Mouse (Mus musculus) CH12.LX (cell line): ENCODE results near the gene Ttc3. TPM values are rescaled to one million over a fixed set of nuclear protein-coding genes. Genes with fewer than 3 reads are reported as not detected.

Experiments
- DNase-seq: peaks from one replicate; pipeline ENCODE4 v3.0.0-alpha.2; 2013; ENCODE audit errors: extremely low read depth
- H3K27ac ChIP-seq: 2 replicates; pipeline ENCODE4 v1.5.1; 2012; ENCODE audit warnings: low read depth, mild to moderate bottlenecking, control low read depth, moderate library complexity; ENCODE audit not compliant: insufficient read depth
- H3K27me3 ChIP-seq: replicated peaks from 2 replicates; pipeline ENCODE3; 2012; ENCODE audit warnings: inconsistent platforms
- H3K36me3 ChIP-seq, 2 experiments: replicated peaks in 1 of 2; 2 replicates each; pipeline versions ENCODE3 to v1.6.1; 2012; ENCODE audit warnings: inconsistent platforms in 1 of 2, low read length in 1 of 2, mild to moderate bottlenecking in 1 of 2, mixed read lengths in 1 of 2, moderate library complexity in 1 of 2; ENCODE audit not compliant: control insufficient read depth in 1 of 2, insufficient read depth in 1 of 2
- H3K4me1 ChIP-seq, 2 experiments: 2 replicates each; pipeline ENCODE4 v1.6.1; 2012; ENCODE audit warnings: inconsistent platforms in 1 of 2, moderate library complexity in 1 of 2; ENCODE audit not compliant: insufficient read depth in 2 of 2, control insufficient read depth in 1 of 2
- H3K4me2 ChIP-seq: 2 replicates; pipeline ENCODE4 v1.6.1; 2012; ENCODE audit warnings: low read depth, mild to moderate bottlenecking, control low read depth; ENCODE audit not compliant: poor library complexity, insufficient read depth, severe bottlenecking
- H3K4me3 ChIP-seq, 3 experiments: fragments of 150-350 bp in 1 of 3; sonication (generic) in 1 of 3; replicated peaks in 1 of 3; 2 replicates each; pipeline versions ENCODE3 to v1.5.1; 2011 to 2012; ENCODE audit warnings: low read depth in 2 of 3, low read length in 2 of 3, mild to moderate bottlenecking in 2 of 3, moderate library complexity in 2 of 3, control low read depth in 1 of 3, improper control_type of control experiment in 1 of 3, inconsistent platforms in 1 of 3, mixed read lengths in 1 of 3; ENCODE audit not compliant: poor library complexity in 1 of 3
- H3K79me2 ChIP-seq: replicated peaks from 2 replicates; pipeline ENCODE4 v1.6.1; 2012; ENCODE audit warnings: mild to moderate bottlenecking, moderate library complexity; ENCODE audit not compliant: control insufficient read depth, poor library complexity, insufficient read depth, severe bottlenecking; ENCODE audit errors: extremely low read depth
- H3K9ac ChIP-seq: 2 replicates; pipeline ENCODE4 v1.6.1; 2012; ENCODE audit warnings: low read depth, mild to moderate bottlenecking, control low read depth, moderate library complexity; ENCODE audit not compliant: insufficient read depth
- H3K9me3 ChIP-seq: replicated peaks from 2 replicates; pipeline ENCODE3; 2012; ENCODE audit warnings: low read length, inconsistent platforms, mixed read lengths
- BHLHE40 ChIP-seq: IDR thresholded peaks from 2 replicates; pipeline ENCODE4 v1.6.1; 2011; ENCODE audit warnings: mild to moderate bottlenecking, low read depth, low read length, improper control_type of control experiment
- CHD2 ChIP-seq: IDR thresholded peaks from 2 replicates; pipeline ENCODE4 v1.6.1; 2011; ENCODE audit warnings: low read length, improper control_type of control experiment
- CTCF ChIP-seq, 2 experiments: IDR thresholded peaks in 1 of 2; conservative IDR thresholded peaks in 1 of 2; 2 replicates each; pipeline ENCODE4 v1.5.1; 2011 to 2012; ENCODE audit warnings: low read depth in 2 of 2, low read length in 2 of 2, improper control_type of control experiment in 1 of 2, inconsistent platforms in 1 of 2, mild to moderate bottlenecking in 1 of 2, moderate library complexity in 1 of 2
- E2F4 ChIP-seq: IDR thresholded peaks from 2 replicates; pipeline ENCODE4 v1.6.1; 2011; ENCODE audit warnings: low read depth, low read length, improper control_type of control experiment; ENCODE audit not compliant: insufficient replicate concordance
- EP300 ChIP-seq: IDR thresholded peaks from 2 replicates; pipeline ENCODE4 v1.6.1; 2011; ENCODE audit warnings: low read length, improper control_type of control experiment
- ETS1 ChIP-seq: conservative IDR thresholded peaks from 2 replicates; pipeline ENCODE4 v1.6.1; 2012; ENCODE audit warnings: low read depth, mild to moderate bottlenecking, inconsistent platforms, low read length, improper control_type of control experiment, moderate library complexity
- HCFC1 ChIP-seq: IDR thresholded peaks from 2 replicates; pipeline ENCODE4 v1.6.1; 2012; ENCODE audit warnings: low read depth, mild to moderate bottlenecking, inconsistent platforms, low read length, improper control_type of control experiment
- JUN ChIP-seq: IDR thresholded peaks from 2 replicates; pipeline ENCODE4 v1.6.1; 2011; ENCODE audit warnings: low read depth, mild to moderate bottlenecking, low read length, improper control_type of control experiment, moderate library complexity; ENCODE audit not compliant: insufficient read depth
- KAT2A ChIP-seq: IDR thresholded peaks from 2 replicates; pipeline ENCODE4 v1.6.1; 2012; ENCODE audit warnings: low read length, improper control_type of control experiment, inconsistent platforms; ENCODE audit not compliant: insufficient replicate concordance
- MAZ ChIP-seq: IDR thresholded peaks from 2 replicates; pipeline ENCODE4 v1.6.1; 2012; ENCODE audit warnings: low read depth, mild to moderate bottlenecking, inconsistent platforms, low read length, improper control_type of control experiment, moderate library complexity
- MYC ChIP-seq: IDR thresholded peaks from 2 replicates; pipeline ENCODE4 v1.6.1; 2011; ENCODE audit warnings: low read depth, mild to moderate bottlenecking, improper control_type of control experiment, low read length
- POLR2A ChIP-seq: IDR thresholded peaks from 2 replicates; pipeline ENCODE4 v1.6.1; 2011; ENCODE audit warnings: low read depth, mild to moderate bottlenecking, improper control_type of control experiment, low read length
- POLR2AphosphoS2 ChIP-seq: IDR thresholded peaks from 2 replicates; pipeline ENCODE4 v1.6.1; 2011; ENCODE audit warnings: low read depth, low read length, improper control_type of control experiment
- RAD21 ChIP-seq: IDR thresholded peaks from 2 replicates; pipeline ENCODE4 v1.6.1; 2011; ENCODE audit warnings: low read depth, mild to moderate bottlenecking, low read length, improper control_type of control experiment, moderate library complexity
- RCOR1 ChIP-seq: conservative IDR thresholded peaks from 2 replicates; pipeline ENCODE4 v1.6.1; 2012; ENCODE audit warnings: low read depth, mild to moderate bottlenecking, inconsistent platforms, low read length, improper control_type of control experiment
- SIN3A ChIP-seq: IDR thresholded peaks from 2 replicates; pipeline ENCODE4 v1.6.1; 2012; ENCODE audit warnings: low read length, improper control_type of control experiment, inconsistent platforms
- SMC3 ChIP-seq: IDR thresholded peaks from 2 replicates; pipeline ENCODE4 v1.6.1; 2011; ENCODE audit warnings: low read depth, low read length, improper control_type of control experiment
- TBP ChIP-seq: conservative IDR thresholded peaks from 2 replicates; pipeline ENCODE4 v1.6.1; 2011; ENCODE audit warnings: low read depth, low read length, improper control_type of control experiment
- TCF12 ChIP-seq: IDR thresholded peaks from 2 replicates; pipeline ENCODE4 v1.6.1; 2014; ENCODE audit warnings: low read depth, mild to moderate bottlenecking, inconsistent platforms, low read length, improper control_type of control experiment
- UBTF ChIP-seq: IDR thresholded peaks from 2 replicates; pipeline ENCODE4 v1.6.1; 2012; ENCODE audit warnings: low read depth, mild to moderate bottlenecking, inconsistent platforms, low read length, improper control_type of control experiment, moderate library complexity
- USF1 ChIP-seq: IDR thresholded peaks from 2 replicates; pipeline ENCODE4 v1.6.1; 2014; ENCODE audit warnings: low read depth, mild to moderate bottlenecking, inconsistent platforms, low read length, improper control_type of control experiment
- ZC3H11A ChIP-seq: IDR thresholded peaks from 2 replicates; pipeline ENCODE4 v1.6.1; 2012; ENCODE audit warnings: low read depth, mild to moderate bottlenecking, inconsistent platforms, low read length, improper control_type of control experiment
- ZKSCAN1 ChIP-seq: IDR thresholded peaks from 2 replicates; pipeline ENCODE4 v1.6.1; 2012; ENCODE audit warnings: low read depth, inconsistent platforms, low read length, improper control_type of control experiment, borderline replicate concordance
- ZMIZ1 ChIP-seq: IDR thresholded peaks from 2 replicates; pipeline ENCODE4 v1.6.1; 2012; ENCODE audit warnings: low read depth, mild to moderate bottlenecking, inconsistent platforms, low read length, improper control_type of control experiment
- ZNF384 ChIP-seq: IDR thresholded peaks from 2 replicates; pipeline ENCODE4 v1.6.1; 2012; ENCODE audit warnings: low read depth, low read length, improper control_type of control experiment, inconsistent platforms
- dilution Hi-C: fragments of 300-500 bp; cut with MboI; formaldehyde crosslinking; loops from 2 replicates; pipeline ENCODE4 v1.14.3; 2020; ENCODE audit warnings: low sequenced_read_pairs; ENCODE audit not compliant: extremely low pct_unique_long_range_greater_than_20kb, extremely low pct_ligation_motif_present
- in situ Hi-C: fragments of 300-500 bp; cut with MboI; formaldehyde crosslinking; loops from 3 replicates; pipeline ENCODE4 v1.14.3; 2019; ENCODE audit warnings: low sequenced_read_pairs, low pct_ligation_motif_present, low pct_unique_long_range_greater_than_20kb, mixed read lengths
- polyA plus RNA-seq: library from polyadenylated mRNA; unstranded; fragments of >175 nt; gene quantifications from 2 replicates; pipeline ENCODE4 v1.2.1, GENCODE M21; 2012; ENCODE audit warnings: low read depth; ENCODE audit not compliant: insufficient read length
- total RNA-seq, 2 experiments: library from RNA; depleted of rRNA; stranded (reverse); fragments of 300-350 nt in 1 of 2; fragments of >200 nt in 1 of 2; gene quantifications; 2 replicates each; pipeline ENCODE4 v1.2.3; 2012 to 2014

The Ttc3 gene
- total and polyA plus RNA-seq, 3 experiments, result 59.0 to 74.5 (median 73.4) TPM

GRCm38 (mm10) chr16:94354450-94354849 lies 16.0 kb upstream of the Ttc3 start (continued):
- TF ChIP-seq ZMIZ1 (no peak), ZKSCAN1 (no peak), POLR2AphosphoS2 (no peak), JUN (no peak), BHLHE40 (no peak), SIN3A (peak; percentile 88), TCF12 (peak; percentile 40; the same call in 1 of the 2 replicates), CTCF (conservative IDR thresholded peaks at IDR 0.05 in 1 of 2, IDR thresholded peaks at IDR 0.05 in 1 of 2; ENCODE audit: low read depth in 2 of 2, low read length in 2 of 2) (no peak), POLR2A (peak; percentile 50), ZNF384 (no peak), UBTF (no peak), E2F4 (no peak), RCOR1 (no peak), ZC3H11A (no peak), USF1 (no peak), RAD21 (no peak), TBP (peak; percentile 79), HCFC1 (peak; percentile 48), ETS1 (no peak), MYC (no peak)

GRCm38 (mm10) chr16:94356046-94356445 lies 14.4 kb upstream of the Ttc3 start:
- Histone ChIP-seq H3K27ac (no peak overlapping the region), H3K9me3 (no peaks in the 10 kb centered on the region), H3K9ac (no peak overlapping the region), H3K27me3 (no peaks in the 10 kb centered on the region), H3K36me3 (no peaks in the 10 kb centered on the region), H3K4me2 (no peak overlapping the region), H3K79me2 (no peaks in the 10 kb centered on the region), H3K4me1 (peaks cover 12 to 37% of the 10 kb centered on the region in 2 experiments), H3K4me3 (no peak overlapping the region)
- dilution Hi-C loops, result no loop called here
- DNase-seq, result no peak
- TF ChIP-seq ZKSCAN1, result no peak
- no peak for TF ChIP-seq ZNF384
- TF ChIP-seq TBP, result no peak
- TF ChIP-seq MAZ, result no peak
- TF ChIP-seq CHD2, result no peak
- TF ChIP-seq EP300, result no peak
- no peak for TF ChIP-seq KAT2A
- no peak for TF ChIP-seq SMC3
- in situ Hi-C loops, result no loop called here
